Mouse (Mus musculus) cerebellum, adult 11 months (tissue): ENCODE results near the gene Sema4d.

Experiments
- DNase-seq: peaks from one replicate; pipeline ENCODE4 v3.0.0; 2022

Sema4d gene

DNA sequence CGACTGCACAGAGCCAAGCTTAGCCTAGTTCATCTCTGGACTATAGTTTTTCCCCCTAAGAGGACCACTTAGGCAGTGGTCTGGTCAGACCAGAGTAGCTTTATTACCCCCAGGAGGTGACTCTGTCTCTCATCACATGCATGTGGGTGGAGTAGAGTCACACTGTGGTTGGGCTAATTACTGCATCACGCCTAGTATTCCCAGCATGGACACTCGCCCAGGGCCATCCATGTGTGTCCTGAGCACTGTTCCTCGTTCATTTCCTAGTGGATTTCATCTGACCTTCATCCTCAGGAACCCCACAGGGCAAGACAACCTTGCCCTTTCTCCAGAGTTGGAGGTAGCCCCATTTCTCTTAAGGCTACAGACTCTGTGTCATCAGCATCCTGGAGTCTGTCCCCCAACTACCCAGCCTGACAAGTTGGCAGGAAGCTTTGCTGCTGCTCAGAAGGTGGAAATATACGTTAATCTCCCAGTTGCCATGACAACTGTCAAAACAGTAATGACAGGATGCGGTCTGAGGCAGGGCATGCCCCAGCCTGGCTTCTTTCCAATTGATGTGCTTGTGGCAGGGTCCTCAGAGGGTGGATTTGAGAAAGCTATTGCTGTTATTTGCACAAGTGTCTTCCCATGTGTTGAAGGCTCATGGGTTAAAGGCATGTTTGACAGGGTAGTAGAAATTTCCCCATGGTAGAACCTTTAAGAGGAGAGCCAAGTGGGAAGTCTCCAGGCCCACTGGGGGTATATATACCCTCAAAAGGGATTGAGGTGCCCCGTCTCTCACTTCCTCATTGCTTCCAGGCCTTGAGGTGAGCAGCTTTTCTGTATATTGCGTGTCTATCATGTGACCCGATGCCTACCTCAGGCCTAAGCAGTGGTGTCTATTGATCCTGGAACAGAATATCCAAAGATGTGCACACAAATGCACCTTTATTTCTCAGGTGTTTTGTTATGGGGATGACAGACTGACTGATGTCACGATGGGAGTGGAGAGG is 20.4 kb upstream of the Sema4d start:
- DNase-seq = no peak

DNA sequence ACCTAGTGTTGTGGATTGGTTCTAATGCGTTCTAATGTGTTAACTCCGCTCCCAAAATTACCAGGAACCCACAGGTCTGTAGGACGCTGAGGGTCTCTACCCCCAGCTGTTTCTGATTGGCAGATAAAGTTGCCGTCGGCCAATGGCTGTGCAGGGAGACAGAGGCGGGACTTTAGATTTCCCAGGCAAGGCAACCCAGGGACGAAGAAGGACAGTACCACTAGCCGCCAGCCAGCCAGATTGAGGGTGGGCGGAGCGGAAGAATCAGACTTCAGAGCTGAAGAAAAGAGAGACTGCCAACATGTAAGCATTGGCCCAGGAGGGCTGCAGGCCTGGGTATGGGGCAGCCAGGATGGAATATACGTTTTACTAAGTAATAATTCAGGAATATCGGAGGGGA is 14.6 kb upstream of the Sema4d start:
- DNase-seq = no peak

DNA sequence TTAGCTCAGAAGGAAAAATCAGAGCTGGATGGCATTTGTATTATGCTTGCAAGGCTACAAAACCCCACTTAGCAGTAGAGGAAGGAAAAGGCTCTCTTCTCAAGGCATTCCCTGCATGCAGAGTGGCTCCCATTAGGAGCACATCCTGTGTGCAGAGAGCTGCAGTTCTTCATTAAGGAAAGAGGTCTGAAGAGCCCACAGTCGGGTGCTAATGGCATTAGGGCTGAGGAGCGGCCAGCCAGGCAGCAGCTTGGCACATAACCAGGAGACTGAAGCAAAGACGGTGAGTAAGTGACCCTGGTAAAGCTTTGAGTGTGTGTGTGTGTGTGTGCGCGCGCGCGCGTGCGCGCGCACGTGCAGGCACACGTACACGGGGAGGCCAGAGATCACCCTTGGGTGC is 12.7 kb upstream of the Sema4d start:
- DNase-seq = peak; percentile 57

DNA sequence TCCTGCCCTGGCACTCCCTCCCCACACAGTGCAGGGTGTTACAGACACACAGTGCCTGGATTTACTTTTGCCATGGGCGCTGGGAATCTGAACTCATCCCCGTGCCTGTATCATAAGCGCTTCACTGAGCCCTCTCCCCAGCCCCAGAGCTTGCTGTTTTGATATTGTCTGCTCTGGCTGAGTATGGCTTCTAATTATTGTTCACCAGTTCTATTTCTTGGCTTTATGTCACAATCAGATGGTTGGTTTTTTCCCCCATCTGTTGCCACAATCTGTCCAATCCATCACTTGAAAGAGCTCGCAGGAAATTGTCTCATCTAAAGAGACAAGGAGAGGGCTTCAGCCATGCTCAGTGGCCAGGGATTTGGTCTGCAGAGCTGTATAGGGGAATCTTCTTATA is 12.1 kb upstream of the Sema4d start:
- DNase-seq = peak; percentile 75

DNA sequence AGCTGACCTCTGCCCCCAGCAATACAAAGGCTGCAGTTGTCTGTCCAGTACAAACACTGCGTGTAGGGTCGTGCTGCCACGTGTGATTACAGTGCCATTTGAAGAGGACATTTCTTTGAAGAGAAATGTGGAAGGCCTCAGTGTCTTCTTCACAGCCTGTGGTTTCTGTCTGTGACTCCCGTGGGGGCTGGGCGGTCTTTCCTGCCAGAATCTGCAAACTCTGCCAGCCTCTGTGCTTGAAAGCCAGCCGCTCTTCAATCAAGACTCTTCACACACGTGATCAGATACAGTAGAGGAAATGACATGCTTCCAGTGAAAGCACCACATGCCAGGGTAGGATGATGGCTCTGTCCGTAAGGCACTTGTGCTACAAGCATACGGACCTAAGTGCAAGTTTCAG is 7.4 kb upstream of the Sema4d start:
- DNase-seq = no peak

DNA sequence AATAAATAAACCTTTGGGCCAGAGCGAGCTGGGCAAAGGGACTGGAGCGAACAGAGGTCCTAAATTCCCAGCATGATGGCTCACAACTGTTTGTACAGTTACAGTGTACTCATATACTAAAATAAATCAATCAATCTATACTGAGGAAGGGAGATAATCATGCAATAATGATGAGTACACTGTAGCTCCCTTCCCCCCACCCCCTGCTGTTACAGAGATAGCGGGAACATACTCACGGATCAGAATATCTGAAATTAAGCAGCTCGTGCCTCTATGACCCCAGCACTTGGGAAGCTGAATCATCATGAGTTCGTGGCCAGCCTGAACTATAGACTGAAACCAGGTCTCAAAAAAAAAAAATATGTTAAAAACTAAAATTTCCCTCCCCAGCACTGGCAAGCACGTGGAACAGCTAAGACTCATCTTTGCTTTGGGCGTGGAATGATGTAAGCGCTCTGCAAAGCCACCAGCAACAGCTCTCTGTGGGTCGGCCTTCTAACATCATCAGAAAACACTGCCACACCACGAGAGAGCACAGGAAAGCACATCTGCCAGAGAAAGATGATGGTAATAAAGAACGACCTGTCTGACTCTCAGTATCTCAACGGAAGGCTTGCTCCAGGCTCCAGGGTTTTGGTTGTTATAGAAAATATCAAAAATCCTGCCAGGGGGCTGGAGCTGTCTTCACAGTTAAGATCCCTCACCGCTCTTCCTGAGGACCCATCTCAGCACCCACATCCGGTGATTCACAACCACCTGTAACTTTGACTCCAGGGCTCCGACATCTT is 6.4 kb upstream of the Sema4d start:
- DNase-seq = no peak

DNA sequence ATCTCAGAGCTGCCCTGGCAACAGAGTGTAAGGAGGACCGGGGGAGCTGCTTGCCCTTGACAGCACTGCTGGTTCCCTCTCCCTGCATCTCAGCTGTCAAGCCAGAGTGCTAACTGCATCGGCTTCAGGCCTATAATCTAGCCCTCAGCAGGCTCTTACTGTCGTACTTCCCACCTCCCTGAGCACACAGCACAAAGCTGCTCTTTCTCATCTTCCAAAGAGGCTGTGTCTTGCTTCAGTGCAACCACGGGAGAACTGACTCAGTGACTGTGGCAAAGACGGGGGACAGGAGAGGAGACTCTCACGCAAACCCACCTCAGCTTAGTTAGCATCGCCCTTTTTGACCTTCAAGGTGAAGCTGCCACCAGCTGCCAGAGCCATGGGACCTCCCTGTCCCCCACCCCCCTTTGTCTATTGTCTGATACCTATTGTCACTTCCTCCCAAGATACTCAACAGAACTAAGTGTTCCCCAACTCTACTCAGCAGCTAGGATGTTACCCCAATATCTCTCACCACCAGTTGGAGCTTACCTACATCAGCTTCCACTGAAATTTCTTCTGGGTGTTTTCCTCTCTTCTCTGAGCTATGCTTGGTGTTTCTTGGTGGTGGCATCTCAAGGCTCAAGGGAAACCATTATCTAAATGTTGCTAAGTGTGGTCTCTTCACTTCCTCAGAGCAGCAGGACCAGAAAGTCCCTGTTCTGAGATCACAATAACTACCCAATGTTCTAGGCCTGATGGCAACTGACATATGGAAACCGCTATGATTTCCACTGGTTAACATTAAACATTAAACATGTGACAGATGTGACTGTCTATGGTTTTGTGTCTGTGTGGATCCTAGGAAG is 4.6 kb upstream of the Sema4d start:
- no peak for DNase-seq

DNA sequence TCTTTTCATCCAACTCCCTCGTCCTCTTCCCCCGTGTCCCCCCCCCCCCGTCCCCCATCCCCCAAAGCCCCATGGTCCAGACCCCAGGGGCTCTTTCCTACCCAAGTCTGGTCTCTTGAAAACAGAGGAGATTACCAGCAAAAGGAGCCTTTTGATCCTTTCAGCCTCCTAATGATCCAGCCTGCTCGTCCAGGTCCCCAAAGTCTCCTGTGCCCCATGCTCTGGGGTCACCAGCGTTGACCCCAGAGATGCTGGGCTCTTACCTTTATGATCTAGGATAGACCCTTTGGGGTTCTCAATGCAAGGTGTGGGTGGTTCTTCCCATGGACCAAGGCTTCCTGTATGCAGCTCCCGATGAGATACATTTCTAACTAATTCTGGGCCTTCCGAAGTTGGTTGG is 401 bp upstream of the Sema4d start:
- DNase-seq = no peak

DNA sequence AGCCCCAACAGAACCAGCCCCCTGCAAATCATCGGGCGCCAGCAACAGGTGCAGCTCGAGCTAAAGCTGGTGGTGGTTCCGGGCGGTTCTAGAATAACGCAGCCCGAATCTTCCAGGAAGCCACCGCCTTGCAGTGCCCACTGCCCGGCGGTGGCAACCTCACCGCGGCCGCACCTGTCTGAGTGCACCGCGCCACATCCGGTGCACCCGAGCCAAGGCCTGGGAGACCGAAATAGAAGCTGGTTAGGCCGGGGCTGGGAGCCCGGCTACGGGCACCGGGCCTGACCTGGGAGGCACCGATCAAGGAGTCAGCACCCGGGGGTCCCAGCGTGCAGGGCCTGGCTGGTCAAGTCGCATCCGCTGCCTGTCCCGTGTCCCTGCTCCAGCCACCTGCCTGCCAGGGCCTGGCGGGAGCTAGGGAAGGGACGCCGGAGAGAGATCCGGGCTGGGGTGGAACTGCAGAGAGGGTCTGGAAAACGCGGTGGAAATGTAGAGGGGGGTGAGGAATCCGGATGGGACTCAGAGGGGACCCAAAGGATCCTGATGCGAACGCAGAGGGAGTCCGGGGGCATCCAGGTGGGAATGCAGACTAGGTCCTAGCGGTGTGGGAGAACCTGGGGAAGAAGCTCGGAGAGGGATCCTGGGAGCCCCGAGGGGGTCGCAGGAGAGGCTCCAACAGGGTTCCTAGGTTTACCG is 670 bp downstream of the Sema4d start:
- peak; percentile 68 for DNase-seq

DNA sequence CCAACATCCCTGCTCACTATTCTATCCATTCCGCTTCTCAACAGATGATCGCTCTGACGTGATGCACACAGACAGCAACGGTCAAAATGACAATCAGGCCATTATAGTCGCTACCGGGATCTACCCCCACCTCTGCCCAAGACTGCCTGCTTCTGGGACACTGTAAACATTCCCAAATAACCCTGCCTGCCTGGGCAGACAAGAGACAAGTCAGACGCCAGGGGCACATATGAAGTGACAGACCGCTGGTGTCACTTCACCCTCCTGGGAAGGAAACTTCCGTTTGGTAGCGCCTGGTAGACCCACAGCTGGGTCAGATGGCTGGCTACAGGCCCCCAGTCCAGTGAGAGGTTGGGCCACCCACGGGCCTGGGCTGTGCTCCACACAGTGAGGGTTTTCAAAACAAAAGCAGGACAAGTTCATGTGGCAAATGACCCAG is 1.4 kb downstream of the Sema4d start:
- DNase-seq = no peak

DNA sequence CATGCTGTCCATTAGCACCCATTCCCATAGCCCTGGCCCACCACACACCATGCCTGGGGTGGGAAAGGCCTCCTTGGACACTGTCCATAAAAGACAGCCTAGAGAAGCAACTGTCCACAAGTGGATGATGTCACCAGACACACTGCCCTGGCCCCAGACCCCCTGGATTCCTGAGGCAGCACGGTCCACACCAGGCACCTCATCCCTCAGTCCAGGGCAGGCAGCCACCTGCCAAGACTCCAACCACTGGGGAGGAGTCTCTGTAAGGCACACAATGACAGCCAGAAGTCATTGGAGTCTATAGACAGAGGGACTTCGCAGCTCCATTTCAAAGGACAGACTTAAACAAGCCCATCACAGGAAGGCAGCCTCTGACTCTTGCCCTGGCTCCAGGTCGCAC is 1.9 kb downstream of the Sema4d start:
- no peak for DNase-seq

DNA sequence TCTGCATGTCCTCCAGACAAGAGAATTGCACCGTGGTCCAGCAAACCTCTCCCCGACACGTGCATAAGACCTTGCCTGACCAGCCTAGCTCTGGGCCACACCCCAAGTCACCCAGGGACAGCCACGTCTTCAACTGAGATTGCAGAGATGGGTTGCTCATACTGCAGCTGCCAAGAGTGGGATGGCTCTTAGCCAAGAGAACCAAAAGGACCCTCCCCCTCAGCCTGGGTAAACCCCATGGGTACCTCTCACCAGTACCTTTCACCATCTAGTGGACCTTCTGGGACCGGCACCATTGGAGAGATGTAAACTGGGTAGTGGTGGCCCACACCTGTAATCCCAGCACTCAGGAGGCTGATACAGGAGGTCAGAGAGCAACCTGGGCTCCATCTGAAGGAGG is 2.8 kb downstream of the Sema4d start:
- DNase-seq = no peak

DNA sequence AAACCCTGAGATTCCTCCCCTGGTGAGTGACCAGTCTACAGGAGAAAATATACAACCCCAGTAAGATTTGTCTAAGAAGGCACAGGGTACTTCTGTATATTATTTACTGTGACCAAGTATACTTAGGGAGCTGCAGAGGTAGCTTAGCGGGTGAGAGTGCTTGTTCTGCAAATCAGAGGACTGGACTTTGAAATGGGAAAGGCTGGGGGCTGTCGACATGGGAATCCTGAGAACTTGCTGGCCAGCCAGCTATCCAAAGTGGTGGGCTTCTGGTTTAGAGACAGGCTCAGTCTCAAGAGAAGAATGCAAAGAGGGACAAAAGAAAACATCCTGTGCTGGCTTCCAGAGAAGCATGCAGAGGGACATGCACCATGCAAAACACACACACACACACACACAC is 5.7 kb downstream of the Sema4d start:
- DNase-seq = no peak

DNA sequence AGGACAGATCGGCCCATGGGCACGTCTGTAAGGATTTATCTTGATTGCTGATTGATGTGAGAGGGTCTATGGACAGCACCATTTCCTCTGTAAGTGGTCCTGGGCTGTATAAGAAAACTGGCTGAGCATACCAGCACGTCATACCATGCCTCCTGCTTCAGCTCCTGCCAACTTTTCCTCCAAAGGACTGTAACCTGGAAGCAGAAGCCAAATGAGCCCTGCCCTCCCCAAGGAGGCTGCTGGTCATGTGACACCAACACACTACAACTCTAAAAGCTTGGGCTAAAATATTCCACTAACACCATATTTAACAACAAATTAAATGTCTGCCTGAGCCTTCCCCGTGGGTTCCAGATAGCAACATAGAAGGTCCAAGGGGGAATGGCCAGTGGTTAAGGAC is 6.9 kb downstream of the Sema4d start:
- no peak for DNase-seq

DNA sequence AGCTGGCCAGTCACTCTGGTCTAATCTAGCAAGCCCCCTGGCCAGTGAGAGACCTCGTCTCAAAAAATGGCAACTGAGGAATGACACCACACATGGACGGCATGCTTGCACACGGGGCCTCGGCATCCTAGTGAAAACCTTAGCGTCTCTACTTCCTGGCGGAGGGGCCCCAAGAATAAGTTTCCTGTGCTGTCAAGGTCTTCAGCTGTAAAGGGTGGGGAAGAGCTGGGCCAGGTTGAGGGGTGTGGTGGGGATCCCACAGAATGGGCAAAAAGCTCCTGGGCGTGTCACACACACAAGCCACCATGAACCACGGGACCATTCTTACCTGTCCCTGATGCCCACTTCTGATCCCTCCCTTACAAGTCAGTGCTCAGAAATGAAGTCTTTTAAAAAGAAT is 9.1 kb downstream of the Sema4d start:
- DNase-seq = no peak

DNA sequence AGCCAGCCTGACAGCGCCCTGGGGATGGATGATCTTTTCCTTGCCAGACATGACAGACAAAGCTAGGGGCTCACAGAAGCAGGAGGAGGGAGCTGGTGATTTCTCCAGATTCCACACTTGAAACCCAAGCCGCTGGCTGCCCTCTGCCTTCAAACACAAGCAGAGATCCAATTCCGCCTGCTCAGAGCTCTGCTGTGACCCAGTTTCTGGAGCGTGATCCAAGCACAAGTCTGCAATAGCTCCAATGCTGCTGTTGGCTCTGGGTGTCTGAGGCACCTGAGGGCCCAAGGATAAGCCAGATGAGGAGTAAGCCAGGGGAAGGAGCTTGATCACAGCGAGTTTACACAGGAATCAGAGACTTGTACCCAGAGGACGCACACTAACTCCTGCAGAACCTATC is 9.7 kb downstream of the Sema4d start:
- DNase-seq = no peak

DNA sequence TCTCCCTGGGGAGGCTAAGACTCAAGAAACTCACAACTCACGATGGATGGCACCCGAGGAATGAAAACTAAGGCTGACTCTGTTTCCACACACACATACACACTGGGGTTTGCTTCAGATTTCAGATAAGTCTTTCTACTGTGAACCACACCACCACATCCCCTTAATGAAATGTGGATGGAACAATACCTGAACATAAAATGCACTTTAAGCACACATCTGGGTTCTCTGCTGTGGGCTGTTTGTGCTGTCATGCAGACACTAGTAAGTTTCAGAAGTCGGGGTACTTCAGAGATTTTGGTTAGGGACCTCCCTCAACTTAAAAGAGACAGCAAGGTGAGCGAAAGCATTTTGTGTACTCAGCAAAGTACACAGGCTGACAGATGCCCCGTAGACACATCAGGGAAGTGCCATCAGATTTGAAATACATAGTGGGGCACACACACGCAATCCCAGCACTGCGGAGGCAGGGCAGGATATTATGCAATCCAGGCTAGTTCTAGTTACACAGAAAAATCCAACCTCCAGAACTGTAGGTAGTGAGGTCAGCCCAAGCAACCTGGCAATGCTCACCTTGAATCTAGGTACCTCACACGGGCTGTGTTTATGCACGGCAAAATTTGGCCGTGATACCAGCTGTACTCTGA is 12.9 kb downstream of the Sema4d start:
- DNase-seq = no peak

DNA sequence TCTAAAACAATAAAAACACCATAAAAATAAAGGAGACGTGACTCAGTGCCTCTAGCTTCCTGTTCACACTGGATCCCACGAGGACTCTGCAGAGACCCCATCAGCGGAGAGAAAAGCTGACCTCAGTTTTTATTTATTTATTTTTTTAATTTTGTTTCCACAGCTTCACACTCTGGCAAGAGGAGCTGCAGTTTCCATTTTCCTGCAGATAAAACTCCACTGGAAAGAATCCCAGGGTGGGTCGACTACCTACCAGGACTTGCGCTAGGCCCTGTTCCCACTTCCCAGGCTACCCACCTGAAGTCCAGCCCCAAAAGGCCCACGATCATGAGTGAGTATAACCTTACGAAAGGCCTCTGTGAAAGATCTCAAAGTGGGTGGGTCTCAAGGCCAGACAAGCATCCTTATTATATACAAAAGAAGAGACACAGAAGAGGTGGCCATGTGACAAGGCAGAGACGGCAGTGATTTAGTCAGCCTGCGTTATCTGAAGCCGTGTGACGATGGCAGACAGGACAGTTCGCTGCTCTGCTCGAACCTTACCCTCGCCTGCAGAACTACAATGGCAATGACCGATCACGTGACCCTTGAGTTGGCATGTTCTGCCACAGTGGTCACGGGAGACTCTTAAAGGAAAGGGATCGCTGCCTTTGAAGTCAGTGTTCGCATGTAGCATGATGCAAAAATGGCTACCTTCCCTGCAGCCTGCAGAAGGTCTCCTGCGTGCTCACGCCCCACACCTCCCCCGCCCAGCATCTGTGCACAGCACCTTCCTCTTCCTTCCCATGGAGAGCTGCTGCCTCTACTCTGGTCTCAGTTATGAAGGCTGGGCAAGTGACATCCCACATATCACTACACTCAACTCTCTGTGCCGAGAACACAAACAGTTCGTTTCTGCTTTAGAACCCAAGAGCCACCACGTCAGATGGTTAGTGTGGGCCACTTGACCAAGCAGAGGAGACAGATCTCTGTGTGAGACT is 14.3 kb downstream of the Sema4d start:
- no peak for DNase-seq

DNA sequence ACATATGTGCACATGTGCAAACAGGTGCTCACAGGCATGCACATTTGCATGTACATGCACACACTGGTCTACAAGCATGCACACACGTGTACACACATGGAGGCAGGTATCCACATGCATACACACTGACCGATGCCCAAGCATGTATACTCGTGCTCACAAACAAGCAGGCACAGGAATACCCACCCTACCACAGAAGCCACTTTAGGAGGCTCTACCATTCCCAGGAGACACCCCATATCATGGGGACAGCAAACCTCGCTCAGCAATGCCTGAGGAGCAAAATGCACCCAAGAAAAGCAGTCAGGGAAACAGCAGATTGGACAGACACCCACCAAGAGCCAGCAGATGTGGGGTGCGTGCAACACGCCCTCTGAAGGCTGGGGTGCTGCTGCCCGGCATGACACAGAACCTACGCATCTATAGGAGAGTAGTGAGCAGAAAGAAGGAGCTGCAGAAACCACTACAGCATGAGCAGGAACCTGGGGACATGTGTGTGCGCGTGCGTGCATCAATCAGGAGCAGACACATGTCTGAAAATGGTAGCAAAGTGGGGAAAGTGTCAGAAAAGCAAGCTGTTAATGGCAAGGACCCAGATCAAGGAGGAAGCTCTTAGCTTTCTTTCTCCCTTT is 15.1 kb downstream of the Sema4d start:
- no peak for DNase-seq

DNA sequence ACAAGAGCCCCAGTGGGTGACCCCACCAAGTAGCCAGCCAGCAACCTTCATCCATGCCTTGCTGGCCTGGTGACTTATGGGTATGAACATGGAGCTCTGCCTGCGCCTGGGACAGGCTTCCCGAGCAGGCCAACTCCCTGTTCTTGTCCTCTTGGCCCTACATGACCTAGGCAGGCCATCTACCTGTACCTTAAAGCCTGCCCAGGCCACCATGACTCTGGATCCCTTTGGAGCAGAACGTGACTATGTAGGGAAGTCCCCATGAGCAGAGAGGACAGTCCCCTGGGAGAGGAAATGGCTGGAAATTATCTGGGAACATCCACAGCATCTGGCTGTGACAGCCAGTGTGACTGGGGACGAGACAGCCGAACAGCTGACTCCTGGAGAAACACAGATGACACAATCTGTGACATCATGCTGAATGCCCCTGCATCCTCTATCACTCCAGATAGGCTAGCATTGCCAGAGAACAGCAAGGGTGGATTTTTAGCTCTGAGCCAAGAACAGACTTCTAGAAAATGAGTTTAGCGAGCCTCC is 15.7 kb downstream of the Sema4d start:
- no peak for DNase-seq
